Mouse (Mus musculus) limb, embryonic 14.5 days (tissue): ENCODE measurements around the gene Gm6583. TPM values are rescaled to one million over a fixed set of nuclear protein-coding genes. Genes with fewer than 3 reads are reported as not detected.

Source experiments
- ATAC-seq: fragments of 200-750 bp; cut with Nextera tagmentation; 2 replicates; pipeline ENCODE4 v1.8.0; 2017; ENCODE audit warnings: low read depth, moderate number of reproducible peaks, moderate TSS enrichment; ENCODE audit not compliant: low FRiP score
- DNase-seq: peaks from one replicate; pipeline ENCODE4 v3.0.0-alpha.2; 2015; ENCODE audit warnings: low spot score
- H3K27ac ChIP-seq: fragments of 300-500 bp; sonication (generic); replicated peaks from 2 replicates; pipeline ENCODE4 v1.5.1; 2014; ENCODE audit warnings: low read depth, mild to moderate bottlenecking, low read length, moderate library complexity, mixed read lengths
- H3K27me3 ChIP-seq: fragments of 300-500 bp; sonication (generic); 2 replicates; pipeline ENCODE4 v1.6.1; 2014; ENCODE audit warnings: low read length, mixed read lengths; ENCODE audit not compliant: control insufficient read depth, insufficient read depth
- H3K36me3 ChIP-seq: fragments of 300-500 bp; sonication (generic); 2 replicates; pipeline ENCODE4 v1.6.1; 2014; ENCODE audit warnings: mild to moderate bottlenecking, low read length, moderate library complexity, mixed read lengths; ENCODE audit not compliant: control insufficient read depth, insufficient read depth
- H3K4me1 ChIP-seq: fragments of 300-500 bp; sonication (generic); 2 replicates; pipeline ENCODE4 v1.6.1; 2014; ENCODE audit warnings: antibody characterized with exemption, low read length, mixed read lengths; ENCODE audit not compliant: control insufficient read depth, insufficient read depth
- H3K4me2 ChIP-seq: fragments of 300-500 bp; sonication (generic); replicated peaks from 2 replicates; pipeline ENCODE4 v1.6.1; 2014; ENCODE audit warnings: low read depth, mild to moderate bottlenecking, low read length, moderate library complexity; ENCODE audit not compliant: severe bottlenecking
- H3K4me3 ChIP-seq: fragments of 300-500 bp; sonication (generic); replicated peaks from 2 replicates; pipeline ENCODE4 v1.5.1; 2014; ENCODE audit warnings: low read length
- H3K9ac ChIP-seq: fragments of 300-500 bp; sonication (generic); 2 replicates; pipeline ENCODE4 v1.6.1; 2014; ENCODE audit warnings: mild to moderate bottlenecking, low read depth, low read length, moderate library complexity; ENCODE audit not compliant: severe bottlenecking
- H3K9me3 ChIP-seq: fragments of 300-500 bp; sonication (generic); 2 replicates; pipeline ENCODE4 v1.6.1; 2016; ENCODE audit warnings: low read length; ENCODE audit not compliant: control insufficient read depth
- POLR2A ChIP-seq: fragments of 200-500 bp; IDR thresholded peaks from 2 replicates; pipeline ENCODE4 v1.8.0; 2012; ENCODE audit warnings: inconsistent platforms, mild to moderate bottlenecking, moderate library complexity, borderline replicate concordance; ENCODE audit not compliant: insufficient read depth, insufficient read length; ENCODE audit errors: extremely low read depth
- WGBS: fragments of 180-500 bp; shearing (Covaris S2); extraction: QIAGEN DNeasy Blood & Tissue Kit; methylation state at CpG from one replicate; pipeline ENCODE4 v1.1.7; 2014; 5-methylcytosine and 5-hydroxymethylcytosine counted together
- polyA plus RNA-seq, 2 experiments: library from polyadenylated mRNA; depleted of rRNA in 1 of 2; stranded (reverse) in 1 of 2; unstranded in 1 of 2; fragments of >200 nt; fragmentation: Nextera tagmentation in 1 of 2; extraction: Ambion mirVana in 1 of 2; gene quantifications; 2 replicates each; pipeline versions ENCODE4 v1.2.1 to v1.2.3; 2012 to 2014

Gene Gm6583
- polyA plus RNA-seq, 2 experiments = 0.08 TPM; not detected in 1

DNA sequence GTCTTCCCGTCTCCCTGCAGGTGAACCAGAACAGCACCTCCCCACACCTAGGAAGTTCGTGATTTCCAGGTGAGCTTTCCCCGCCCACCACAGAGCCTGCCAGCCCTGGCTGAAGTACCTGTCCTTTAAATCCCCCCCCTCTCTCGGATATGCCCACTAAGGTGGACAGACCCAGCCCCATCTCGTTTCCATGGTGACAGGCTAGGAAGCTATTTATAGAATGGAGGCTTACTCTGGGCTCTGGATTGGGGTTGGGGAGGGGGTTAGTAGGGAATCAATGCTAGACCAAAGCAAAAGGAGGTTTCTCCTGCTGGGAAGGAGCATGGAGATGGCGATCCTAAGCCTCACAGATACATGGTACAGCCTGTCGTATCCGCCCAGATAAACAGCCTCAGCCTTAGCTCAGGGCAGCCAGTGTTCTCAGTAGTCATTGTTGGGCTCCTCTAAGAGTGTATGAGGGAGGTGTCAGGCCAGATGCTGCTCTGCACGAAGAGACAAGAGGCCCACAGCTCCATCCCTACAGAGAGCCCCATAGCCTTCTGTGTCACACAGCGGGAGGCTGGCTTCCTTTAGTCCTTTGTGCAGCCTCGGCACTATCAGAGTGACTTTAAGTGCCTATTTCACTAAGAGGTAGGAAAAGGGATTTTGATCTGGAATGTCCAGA, 42.5 kb downstream of the Gm6583 start:
- Histone ChIP-seq H3K27ac (no peak overlapping the region), H3K4me3 (no peak overlapping the region), H3K27me3 (no peaks in the 10 kb centered on the region), H3K36me3 (peaks cover 63% of the 10 kb centered on the region), H3K4me1 (no peaks in the 10 kb centered on the region), H3K9me3 (no peaks in the 10 kb centered on the region), H3K4me2 (no peak overlapping the region), H3K9ac (no peak overlapping the region)
- 86% methylated on average over 11 of the region's 11 CpGs for WGBS
- no peak for TF ChIP-seq POLR2A
- ATAC-seq (no peak), DNase-seq (no peak)

DNA sequence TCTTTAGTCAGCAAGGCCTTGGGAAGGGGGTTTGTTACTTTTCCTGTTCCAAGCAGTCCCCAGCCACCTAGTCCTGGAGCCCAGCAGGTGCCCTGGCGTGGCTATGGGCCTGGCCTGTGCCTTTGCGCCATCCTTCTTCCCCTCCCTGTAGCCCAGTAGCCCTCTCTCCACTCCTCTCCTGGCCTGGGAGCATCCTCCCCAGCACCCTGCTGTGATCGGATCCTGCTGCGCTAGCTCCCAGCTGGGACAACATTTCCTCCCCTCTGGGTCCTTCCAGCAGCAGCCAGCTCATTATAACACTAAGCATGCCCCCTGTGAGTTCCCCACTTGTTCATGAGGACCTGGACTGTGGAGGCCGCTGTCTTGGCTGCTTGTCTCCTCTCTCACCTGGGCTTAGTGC, 50.0 kb downstream of the Gm6583 start:
- H3K9me3 ChIP-seq = no peaks in the 10 kb centered on the region
- no peak for DNase-seq
- WGBS = 84% methylated on average over 5 of the region's 5 CpGs
- H3K27me3 ChIP-seq = no peaks in the 10 kb centered on the region
- TF ChIP-seq POLR2A = no peak
- no peak for ATAC-seq
- no peak overlapping the region for H3K4me3 ChIP-seq
- no peaks in the 10 kb centered on the region for H3K4me1 ChIP-seq
- H3K9ac ChIP-seq = no peak overlapping the region
- no peak overlapping the region for H3K27ac ChIP-seq
- no peak overlapping the region for H3K4me2 ChIP-seq
- peaks cover 42% of the 10 kb centered on the region for H3K36me3 ChIP-seq

Other genes starting within 250 kb of the Gm6583 start
- 1.2 and 2.3 TPM in 2 replicates for gene Cryba4, start 103.5 kb downstream of the Gm6583 start, polyA plus RNA-seq (2012; rRNA removed)
- 1.8 and 2.1 TPM in 2 replicates for gene Cryba4, start 103.5 kb downstream of the Gm6583 start, polyA plus RNA-seq (2014; fragmentation: Nextera tagmentation; extraction: Ambion mirVana)
- 0.50 and 0.54 TPM in 2 replicates for gene Crybb1, start 100.2 kb downstream of the Gm6583 start, polyA plus RNA-seq (2012; rRNA removed)
- gene Crybb1, start 100.2 kb downstream of the Gm6583 start, polyA plus RNA-seq (2014; fragmentation: Nextera tagmentation; extraction: Ambion mirVana) = 1.9 and 2.2 TPM in 2 replicates
- gene Tpst2, start 79.3 kb downstream of the Gm6583 start, polyA plus RNA-seq (2012; rRNA removed) = 37.0 and 41.4 TPM in 2 replicates
- gene Tpst2, start 79.3 kb downstream of the Gm6583 start, polyA plus RNA-seq (2014; fragmentation: Nextera tagmentation; extraction: Ambion mirVana) = 39.7 and 46.5 TPM in 2 replicates
- gene Tfip11, start 29.7 kb downstream of the Gm6583 start, polyA plus RNA-seq (2012; rRNA removed) = 33.4 and 35.2 TPM in 2 replicates
- gene Tfip11, start 29.7 kb downstream of the Gm6583 start, polyA plus RNA-seq (2014; fragmentation: Nextera tagmentation; extraction: Ambion mirVana) = 23.1 and 25.9 TPM in 2 replicates
- gene Srrd, start 13.0 kb downstream of the Gm6583 start, polyA plus RNA-seq (2012; rRNA removed) = 60.7 and 72.0 TPM in 2 replicates
- gene Srrd, start 13.0 kb downstream of the Gm6583 start, polyA plus RNA-seq (2014; fragmentation: Nextera tagmentation; extraction: Ambion mirVana) = 43.7 and 46.6 TPM in 2 replicates
- 52.5 and 72.0 TPM in 2 replicates for gene Hps4, start 12.9 kb downstream of the Gm6583 start, polyA plus RNA-seq (2012; rRNA removed)
- 28.0 and 31.9 TPM in 2 replicates for gene Hps4, start 12.9 kb downstream of the Gm6583 start, polyA plus RNA-seq (2014; fragmentation: Nextera tagmentation; extraction: Ambion mirVana)
- 23.1 and 36.8 TPM in 2 replicates for gene Asphd2, start 38.8 kb upstream of the Gm6583 start, polyA plus RNA-seq (2012; rRNA removed)
- gene Asphd2, start 38.8 kb upstream of the Gm6583 start, polyA plus RNA-seq (2014; fragmentation: Nextera tagmentation; extraction: Ambion mirVana) = 25.9 and 26.1 TPM in 2 replicates
- not detected in 2 replicates for gene Gm6588, start 93.4 kb upstream of the Gm6583 start, polyA plus RNA-seq (2012; rRNA removed)
- not detected in 2 replicates for gene Gm6588, start 93.4 kb upstream of the Gm6583 start, polyA plus RNA-seq (2014; fragmentation: Nextera tagmentation; extraction: Ambion mirVana)
- 1.8 and 2.1 TPM in 2 replicates for gene Sez6l, start 221.2 kb upstream of the Gm6583 start, polyA plus RNA-seq (2012; rRNA removed)
- gene Sez6l, start 221.2 kb upstream of the Gm6583 start, polyA plus RNA-seq (2014; fragmentation: Nextera tagmentation; extraction: Ambion mirVana) = 0.83 and 0.89 TPM in 2 replicates